Mouse (Mus musculus) heart, postnatal 0 days (tissue): ENCODE data around the gene Snn. TPM values are rescaled to one million over a fixed set of nuclear protein-coding genes. Genes with fewer than 3 reads are reported as not detected.

Experiments
- ATAC-seq: fragments of 200-750 bp; cut with Nextera tagmentation; 2 replicates; pipeline ENCODE4 v1.8.0; 2017; ENCODE audit warnings: low read depth, moderate number of reproducible peaks, moderate library complexity; ENCODE audit not compliant: insufficient read depth
- DNase-seq: peaks from one replicate; pipeline ENCODE4 v3.0.0-alpha.2; 2016; ENCODE audit warnings: low spot score
- H3K27ac ChIP-seq: fragments of 300-500 bp; sonication (generic); 2 replicates; pipeline ENCODE4 v1.5.1; 2014; ENCODE audit warnings: low read depth, mild to moderate bottlenecking
- H3K27me3 ChIP-seq: fragments of 300-500 bp; sonication (generic); 2 replicates; pipeline ENCODE4 v1.6.1; 2014; ENCODE audit warnings: low read length, mixed read lengths; ENCODE audit not compliant: control insufficient read depth, insufficient read depth
- H3K36me3 ChIP-seq: fragments of 300-500 bp; sonication (generic); replicated peaks from 2 replicates; pipeline ENCODE4 v1.6.1; 2014; ENCODE audit warnings: low read length, mixed read lengths; ENCODE audit not compliant: control insufficient read depth, insufficient read depth
- H3K4me1 ChIP-seq: fragments of 300-500 bp; sonication (generic); 2 replicates; pipeline ENCODE4 v1.6.1; 2014; ENCODE audit warnings: antibody characterized with exemption; ENCODE audit not compliant: control insufficient read depth, insufficient read depth
- H3K4me2 ChIP-seq: fragments of 300-500 bp; sonication (generic); 2 replicates; pipeline ENCODE4 v1.6.1; 2014; ENCODE audit warnings: low read depth, mild to moderate bottlenecking, low read length, moderate library complexity
- H3K4me3 ChIP-seq: fragments of 300-500 bp; sonication (generic); 2 replicates; pipeline ENCODE4 v1.5.1; 2014; ENCODE audit warnings: low read depth, low read length
- H3K9ac ChIP-seq: fragments of 300-500 bp; sonication (generic); replicated peaks from 2 replicates; pipeline ENCODE4 v1.6.1; 2014; ENCODE audit warnings: low read depth, low read length, mixed read lengths
- H3K9me3 ChIP-seq: fragments of 300-500 bp; sonication (generic); replicated peaks from 2 replicates; pipeline ENCODE4 v1.6.1; 2016; ENCODE audit warnings: low read length; ENCODE audit not compliant: control insufficient read depth
- CTCF ChIP-seq: IDR thresholded peaks from 2 replicates; pipeline ENCODE4 v1.5.1; 2016; ENCODE audit warnings: antibody characterized with exemption, control low read depth, low read depth
- EP300 ChIP-seq: IDR thresholded peaks from 2 replicates; pipeline ENCODE4 v1.6.1; 2016; ENCODE audit warnings: antibody characterized with exemption, low read depth
- WGBS: fragments of 180-500 bp; shearing (Covaris S2); extraction: QIAGEN DNeasy Blood & Tissue Kit; methylation state at CpG from one replicate; pipeline ENCODE4 v1.1.7; 2014; 5-methylcytosine and 5-hydroxymethylcytosine counted together
- polyA plus RNA-seq: library from polyadenylated mRNA; unstranded; fragments of >200 nt; fragmentation: Nextera tagmentation; extraction: Ambion mirVana; gene quantifications from 2 replicates; pipeline ENCODE4 v1.2.1, GENCODE M21; 2015
- total RNA-seq: library from RNA; depleted of rRNA; stranded (reverse); fragments of >200 nt; gene quantifications from 2 replicates; pipeline ENCODE4 v1.2.3, GENCODE M21; 2014; ENCODE audit warnings: low replicate concordance

Gene Snn
- total and polyA plus RNA-seq, 2 experiments from 2014 or later: 32.0 to 91.9 TPM

DNA sequence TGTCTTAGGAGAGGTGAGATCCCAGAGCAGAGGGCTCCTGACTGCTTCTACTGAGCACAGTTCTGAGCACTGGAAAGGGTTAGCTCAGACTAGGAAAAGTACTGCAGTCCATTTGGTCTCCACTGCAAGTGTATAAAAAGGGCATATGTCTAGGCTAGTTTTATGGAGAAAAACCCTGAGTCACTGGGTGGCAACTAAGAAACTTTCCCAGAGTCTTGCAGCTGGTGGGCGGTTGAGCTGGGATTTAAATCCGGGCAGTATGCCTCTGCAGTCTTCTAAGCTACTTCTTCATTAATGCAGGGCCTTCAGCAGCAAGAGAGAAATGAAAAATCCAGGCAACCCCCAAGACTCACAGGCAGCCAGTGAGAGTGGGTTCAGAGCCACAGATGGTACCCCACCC is 10.5 kb upstream of the Snn start:
- no peak overlapping the region for H3K4me2 ChIP-seq
- no peaks in the 10 kb centered on the region for H3K36me3 ChIP-seq
- no peak overlapping the region for H3K9ac ChIP-seq
- WGBS: 78% methylated on average over 2 of the region's 2 CpGs
- no peak for TF ChIP-seq EP300
- no peak for TF ChIP-seq CTCF
- H3K4me3 ChIP-seq: no peak overlapping the region
- peaks cover 14% of the 10 kb centered on the region for H3K4me1 ChIP-seq
- no peaks in the 10 kb centered on the region for H3K27me3 ChIP-seq
- H3K27ac ChIP-seq: no peak overlapping the region
- no peak for ATAC-seq
- H3K9me3 ChIP-seq: no peaks in the 10 kb centered on the region
- DNase-seq: no peak

- DNase-seq (no peak), ATAC-seq (no peak)
- no peak overlapping the region for H3K9ac ChIP-seq
- no peaks in the 10 kb centered on the region for H3K36me3 ChIP-seq
- 90% methylated on average over 11 of the region's 11 CpGs for WGBS
- H3K4me3 ChIP-seq: no peak overlapping the region
- no peaks in the 10 kb centered on the region for H3K27me3 ChIP-seq
- H3K4me2 ChIP-seq: no peak overlapping the region
- H3K27ac ChIP-seq: no peak overlapping the region
- no peak for TF ChIP-seq CTCF
- no peak for TF ChIP-seq EP300
- peaks cover 14% of the 10 kb centered on the region for H3K4me1 ChIP-seq
- H3K9me3 ChIP-seq: no peaks in the 10 kb centered on the region
Measured at GRCm38 (mm10) chr16:11051134-11051533, 9.6 kb upstream of the Snn start.

DNA sequence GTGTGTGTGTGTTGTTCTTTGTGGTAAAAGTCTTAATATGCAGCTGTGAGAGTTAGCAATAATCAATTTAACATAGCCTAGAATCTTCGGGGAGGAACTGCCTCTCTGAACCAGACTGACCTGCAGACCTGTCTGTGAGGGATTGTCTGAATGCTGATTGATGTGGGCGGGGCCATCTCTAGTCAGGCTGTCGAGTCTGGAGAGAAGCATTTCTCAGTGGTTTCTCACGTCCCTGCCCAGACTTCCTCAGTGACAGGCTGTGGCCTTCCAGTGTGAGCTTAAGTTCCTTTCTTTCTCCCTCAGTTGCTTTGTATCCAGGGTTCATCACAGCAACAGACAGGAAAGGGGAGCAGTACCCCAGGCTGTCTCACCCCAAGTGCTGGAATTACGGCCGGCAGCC is 6.3 kb upstream of the Snn start:
- WGBS: 65% methylated on average over 6 of the region's 6 CpGs
- Histone ChIP-seq H3K4me2 (no peak overlapping the region), H3K36me3 (no peaks in the 10 kb centered on the region), H3K27ac (no peak overlapping the region), H3K9me3 (no peaks in the 10 kb centered on the region), H3K4me1 (peaks cover 7% of the 10 kb centered on the region; the same call in 1 of the 2 replicates), H3K27me3 (no peaks in the 10 kb centered on the region), H3K9ac (no peak overlapping the region), H3K4me3 (no peak overlapping the region)
- ATAC-seq (no peak), DNase-seq (no peak)
- TF ChIP-seq CTCF (no peak), EP300 (no peak)

GRCm38 (mm10) chr16:11054871-11055270 is 5.9 kb upstream of the Snn start:
- no peak overlapping the region for H3K4me2 ChIP-seq
- DNase-seq (no peak), ATAC-seq (peak; percentile 36)
- no peaks in the 10 kb centered on the region for H3K9me3 ChIP-seq
- 48% methylated on average over 6 of the region's 6 CpGs for WGBS
- no peaks in the 10 kb centered on the region for H3K36me3 ChIP-seq
- H3K27ac ChIP-seq: no peak overlapping the region
- H3K4me3 ChIP-seq: no peak overlapping the region
- peaks cover 7% of the 10 kb centered on the region; the same call in 1 of the 2 replicates for H3K4me1 ChIP-seq
- H3K27me3 ChIP-seq: no peaks in the 10 kb centered on the region
- H3K9ac ChIP-seq: no peak overlapping the region
- TF ChIP-seq CTCF (no peak), EP300 (no peak)

- no peaks in the 10 kb centered on the region for H3K9me3 ChIP-seq
- H3K27me3 ChIP-seq: no peaks in the 10 kb centered on the region
- H3K4me1 ChIP-seq: peaks cover 7% of the 10 kb centered on the region; the same call in 1 of the 2 replicates
- ATAC-seq: no peak
- no peak overlapping the region for H3K27ac ChIP-seq
- no peaks in the 10 kb centered on the region for H3K36me3 ChIP-seq
- peak; percentile 4 for DNase-seq
- 62% methylated on average over 5 of the region's 5 CpGs for WGBS
- H3K4me3 ChIP-seq: no peak overlapping the region
- H3K4me2 ChIP-seq: no peak overlapping the region
- no peak for TF ChIP-seq CTCF
- TF ChIP-seq EP300: no peak
- no peak overlapping the region for H3K9ac ChIP-seq
Measured at GRCm38 (mm10) chr16:11055916-11056315, 4.8 kb upstream of the Snn start.
